Mouse (Mus musculus) neural tube, embryonic 14.5 days (tissue): Measurements from ENCODE around the gene Rgs2. TPM values are rescaled to one million over a fixed set of nuclear protein-coding genes. Genes with fewer than 3 reads are reported as not detected.
A peak's percentile ranks its signal among the peaks of the same experiment; 100 is the strongest.

Experiments
- ATAC-seq: fragments of 200-750 bp; cut with Nextera tagmentation; 2 replicates; pipeline ENCODE4 v1.8.0; 2017; ENCODE audit warnings: low read depth, mild to moderate bottlenecking, moderate TSS enrichment, moderate library complexity
- H3K27ac ChIP-seq: fragments of 300-500 bp; sonication (generic); 2 replicates; pipeline ENCODE4 v1.5.1; 2014; ENCODE audit warnings: low read depth, mild to moderate bottlenecking, control low read depth, low read length, moderate library complexity, mixed read lengths
- H3K27me3 ChIP-seq: fragments of 300-500 bp; sonication (generic); 2 replicates; pipeline ENCODE4 v1.6.1; 2014; ENCODE audit warnings: low read length; ENCODE audit not compliant: control insufficient read depth, insufficient read depth
- H3K36me3 ChIP-seq: fragments of 300-500 bp; sonication (generic); 2 replicates; pipeline ENCODE4 v1.6.1; 2014; ENCODE audit warnings: low read length, mixed read lengths; ENCODE audit not compliant: control insufficient read depth, insufficient read depth
- H3K4me1 ChIP-seq: fragments of 300-500 bp; sonication (generic); 2 replicates; pipeline ENCODE4 v1.6.1; 2014; ENCODE audit warnings: low read length; ENCODE audit not compliant: control insufficient read depth, insufficient read depth
- H3K4me2 ChIP-seq: fragments of 300-500 bp; sonication (generic); 2 replicates; pipeline ENCODE4 v1.6.1; 2014; ENCODE audit warnings: mild to moderate bottlenecking, low read depth, low read length, control low read depth
- H3K4me3 ChIP-seq: fragments of 300-500 bp; sonication (generic); 2 replicates; pipeline ENCODE4 v1.5.1; 2014; ENCODE audit warnings: low read depth, low read length, control low read depth, mixed read lengths
- H3K9ac ChIP-seq: fragments of 300-500 bp; sonication (generic); replicated peaks from 2 replicates; pipeline ENCODE4 v1.6.1; 2014; ENCODE audit warnings: low read depth, mild to moderate bottlenecking, control low read depth, low read length, mixed read lengths
- H3K9me3 ChIP-seq: fragments of 300-500 bp; sonication (generic); 2 replicates; pipeline ENCODE4 v1.6.1; 2016; ENCODE audit warnings: low read length; ENCODE audit not compliant: control insufficient read depth
- WGBS: fragments of 180-500 bp; shearing (Covaris S2); extraction: QIAGEN DNeasy Blood & Tissue Kit; methylation state at CpG from one replicate; pipeline ENCODE4 v1.1.7; 2014; 5-methylcytosine and 5-hydroxymethylcytosine counted together
- polyA plus RNA-seq: library from polyadenylated mRNA; unstranded; fragments of >200 nt; fragmentation: Nextera tagmentation; extraction: Ambion mirVana; gene quantifications from 2 replicates; pipeline ENCODE4 v1.2.1, GENCODE M21; 2014

The Rgs2 gene
- polyA plus RNA-seq, 1 experiment from 2014 or later = 99.3 TPM

DNA sequence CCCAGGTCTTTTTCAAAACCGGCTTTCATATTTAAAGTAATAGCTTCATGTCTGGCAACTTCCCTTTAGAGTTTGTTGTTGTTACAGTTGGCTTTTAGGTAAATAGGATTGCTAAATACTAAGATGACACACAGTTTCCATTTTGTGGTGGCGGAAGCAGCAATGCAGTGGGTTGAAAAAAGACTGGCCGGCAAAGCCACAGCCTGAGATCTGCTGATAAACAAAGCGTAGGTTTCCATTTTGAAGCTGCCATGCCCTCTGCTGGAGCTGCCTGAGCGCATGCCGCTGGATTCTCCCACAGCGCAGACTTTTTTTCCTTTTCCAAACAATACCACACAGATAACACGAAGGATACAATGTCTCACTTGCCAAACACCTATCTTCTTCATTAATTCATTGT, 2.6 kb upstream of the Rgs2 start:
- peaks cover 7% of the 10 kb centered on the region; the same call in 1 of the 2 replicates for H3K36me3 ChIP-seq
- H3K4me3 ChIP-seq = peak overlapping the region; percentile 13; the same call in 1 of the 2 replicates
- H3K27ac ChIP-seq = no peak overlapping the region
- no peaks in the 10 kb centered on the region for H3K27me3 ChIP-seq
- no peak overlapping the region for H3K9ac ChIP-seq
- no peaks in the 10 kb centered on the region for H3K9me3 ChIP-seq
- no peak for ATAC-seq
- peaks cover 6% of the 10 kb centered on the region; the same call in 1 of the 2 replicates for H3K4me1 ChIP-seq
- WGBS = 3% methylated on average over 8 of the region's 8 CpGs
- H3K4me2 ChIP-seq = peak overlapping the region; percentile 41; the same call in 1 of the 2 replicates

DNA sequence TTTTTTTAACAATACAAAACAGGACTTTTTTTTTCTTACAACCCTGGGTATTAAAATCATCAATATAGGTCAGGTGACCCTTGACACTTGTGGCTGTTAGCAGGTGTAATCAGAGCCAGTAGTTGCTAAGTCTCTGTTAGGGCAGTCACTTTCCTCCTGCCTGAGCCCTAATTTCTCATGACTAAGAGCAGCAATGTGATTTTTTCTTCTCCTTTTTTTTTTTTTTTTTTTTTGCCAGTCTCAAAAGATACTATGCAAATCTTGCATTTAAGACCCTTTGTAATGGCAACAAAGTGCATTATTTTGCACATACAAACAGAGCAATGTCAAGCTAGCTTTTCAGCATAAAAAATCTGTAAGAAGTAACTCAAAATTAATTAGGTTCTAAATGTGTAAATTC, 1.7 kb upstream of the Rgs2 start:
- Histone ChIP-seq H3K4me3 (no peak overlapping the region), H3K27me3 (no peaks in the 10 kb centered on the region), H3K36me3 (peaks cover 13% of the 10 kb centered on the region; the same call in 1 of the 2 replicates), H3K9ac (no peak overlapping the region), H3K27ac (no peak overlapping the region), H3K4me2 (no peak overlapping the region), H3K4me1 (peaks cover 6% of the 10 kb centered on the region; the same call in 1 of the 2 replicates), H3K9me3 (no peaks in the 10 kb centered on the region)
- no peak for ATAC-seq

DNA sequence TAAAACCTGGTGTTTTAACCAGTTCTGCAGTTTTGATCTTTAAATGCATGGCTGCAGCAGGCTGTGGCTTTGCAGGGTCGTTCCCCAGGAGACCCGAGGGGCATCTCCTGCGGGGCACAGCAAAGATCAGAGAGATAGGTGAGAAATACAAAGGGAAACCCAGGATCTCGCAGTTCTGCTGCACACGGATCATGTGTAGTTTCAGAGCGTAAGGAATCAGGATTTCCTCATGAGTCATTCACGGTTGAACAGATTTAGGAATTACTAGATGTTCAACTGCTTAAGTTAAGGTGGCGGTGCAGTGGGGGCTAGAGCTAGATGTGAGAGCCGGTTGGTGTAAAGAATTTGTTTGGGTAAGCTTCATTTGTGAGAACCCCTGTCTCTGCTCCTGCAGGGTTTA, 780 bp upstream of the Rgs2 start:
- peak overlapping the region; percentile 74 for H3K4me3 ChIP-seq
- H3K36me3 ChIP-seq = peaks cover 13% of the 10 kb centered on the region; the same call in 1 of the 2 replicates
- H3K9ac ChIP-seq = peak overlapping the region; percentile 84
- H3K9me3 ChIP-seq = no peaks in the 10 kb centered on the region
- 4% methylated on average over 9 of the region's 9 CpGs for WGBS
- peaks cover 6% of the 10 kb centered on the region; the same call in 1 of the 2 replicates for H3K4me1 ChIP-seq
- H3K27me3 ChIP-seq = no peaks in the 10 kb centered on the region
- peak overlapping the region; percentile 85 for H3K27ac ChIP-seq
- H3K4me2 ChIP-seq = peak overlapping the region; percentile 91
- 0 out of 2 replicates have a peak, but pooled peaks have one; percentile 6 for ATAC-seq

DNA sequence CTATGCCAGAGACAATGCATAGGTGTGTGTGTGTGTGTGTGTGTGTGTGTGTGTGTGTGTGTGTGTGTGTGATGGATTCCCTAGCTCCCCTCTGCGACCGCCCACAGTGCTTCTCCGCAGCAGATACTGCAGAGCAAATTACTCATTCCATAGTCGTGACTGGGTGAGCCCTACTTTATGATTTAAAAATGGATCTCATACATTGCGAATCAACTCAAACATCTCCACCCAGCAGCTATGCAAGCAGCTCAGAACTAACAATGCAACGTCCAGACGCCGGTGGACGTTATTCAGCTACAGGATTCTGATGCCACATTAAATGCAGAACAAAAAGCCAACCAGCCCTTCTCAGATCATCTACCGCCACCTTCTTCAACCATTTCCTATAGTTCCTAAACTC, 545 bp downstream of the Rgs2 start:
- peak; percentile 44 for ATAC-seq
- 2% methylated on average over 10 of the region's 10 CpGs for WGBS

DNA sequence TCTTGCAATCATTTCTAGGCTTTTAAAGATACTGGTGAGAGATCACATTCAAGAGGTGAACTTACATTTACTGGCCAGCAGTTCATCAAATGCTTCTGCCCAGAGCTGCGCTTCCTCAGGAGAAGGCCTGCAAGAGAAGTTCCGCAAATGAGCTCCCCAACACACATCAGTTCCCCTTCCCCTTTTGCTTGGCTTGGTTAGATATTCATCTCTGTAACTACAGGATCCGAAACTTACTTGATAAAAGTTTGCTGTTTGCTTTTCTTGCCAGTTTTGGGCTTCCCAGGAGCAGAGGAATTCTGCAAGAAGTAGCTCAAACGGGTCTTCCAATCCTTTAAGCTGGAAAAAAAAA, 1.3 kb downstream of the Rgs2 start:
- no peak overlapping the region for H3K27ac ChIP-seq
- ATAC-seq = no peak
- H3K9ac ChIP-seq = peak overlapping the region; percentile 84
- 62% methylated on average over 4 of the region's 4 CpGs for WGBS
- H3K9me3 ChIP-seq = no peaks in the 10 kb centered on the region
- H3K4me1 ChIP-seq = peaks cover 6% of the 10 kb centered on the region; the same call in 1 of the 2 replicates
- H3K36me3 ChIP-seq = peaks cover 13% of the 10 kb centered on the region; the same call in 1 of the 2 replicates
- peak overlapping the region; percentile 74 for H3K4me3 ChIP-seq
- peak overlapping the region; percentile 91 for H3K4me2 ChIP-seq
- no peaks in the 10 kb centered on the region for H3K27me3 ChIP-seq

More for the DNA sequence above, 545 bp downstream of the Rgs2 start:
- peak overlapping the region; percentile 74 for H3K4me3 ChIP-seq
- H3K27ac ChIP-seq = peak overlapping the region; percentile 85
- peak overlapping the region; percentile 84 for H3K9ac ChIP-seq
- H3K27me3 ChIP-seq = no peaks in the 10 kb centered on the region
- peaks cover 13% of the 10 kb centered on the region; the same call in 1 of the 2 replicates for H3K36me3 ChIP-seq
- no peaks in the 10 kb centered on the region for H3K9me3 ChIP-seq
- peaks cover 6% of the 10 kb centered on the region; the same call in 1 of the 2 replicates for H3K4me1 ChIP-seq
- H3K4me2 ChIP-seq = peak overlapping the region; percentile 91

DNA sequence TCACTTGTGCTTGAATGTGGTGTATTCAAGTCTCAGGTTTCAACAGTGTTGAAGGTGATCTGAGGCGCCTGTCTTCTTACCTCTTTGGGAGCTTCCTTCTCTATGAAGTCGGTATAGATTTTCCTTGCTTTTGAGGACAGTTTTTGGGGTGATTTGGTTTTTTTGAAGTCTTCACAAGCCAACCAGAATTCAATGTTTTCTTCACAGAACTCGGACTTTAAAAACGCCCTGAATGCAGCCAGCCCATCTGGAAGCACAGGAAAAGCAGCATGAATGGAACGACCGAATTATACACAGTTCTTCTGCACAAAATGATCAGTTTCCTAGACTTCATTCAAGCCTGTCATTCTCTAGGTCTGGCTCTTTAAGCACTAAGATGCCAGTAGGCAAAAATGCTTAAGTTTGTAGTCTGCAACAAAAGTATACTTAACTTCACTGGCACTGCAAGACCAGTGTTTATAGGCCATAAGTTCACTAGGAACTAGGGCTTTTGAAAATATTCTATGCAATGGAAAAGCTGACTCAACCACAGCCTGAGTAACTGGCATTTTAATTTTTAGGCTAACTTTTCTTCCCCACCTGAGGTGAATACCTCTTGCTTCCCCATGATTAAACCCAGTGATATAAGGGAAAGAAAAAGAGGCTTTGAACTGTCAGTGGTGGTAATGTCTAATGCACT, 1.8 kb downstream of the Rgs2 start:
- Histone ChIP-seq H3K9me3 (no peaks in the 10 kb centered on the region), H3K27me3 (no peaks in the 10 kb centered on the region), H3K4me2 (peak overlapping the region; percentile 91), H3K4me3 (peak overlapping the region; percentile 74), H3K36me3 (peaks cover 13% of the 10 kb centered on the region; the same call in 1 of the 2 replicates), H3K27ac (no peak overlapping the region), H3K9ac (peak overlapping the region; percentile 84; the same call in 1 of the 2 replicates), H3K4me1 (peaks cover 6% of the 10 kb centered on the region; the same call in 1 of the 2 replicates)
- ATAC-seq = no peak
- 85% methylated on average over 6 of the region's 6 CpGs for WGBS

DNA sequence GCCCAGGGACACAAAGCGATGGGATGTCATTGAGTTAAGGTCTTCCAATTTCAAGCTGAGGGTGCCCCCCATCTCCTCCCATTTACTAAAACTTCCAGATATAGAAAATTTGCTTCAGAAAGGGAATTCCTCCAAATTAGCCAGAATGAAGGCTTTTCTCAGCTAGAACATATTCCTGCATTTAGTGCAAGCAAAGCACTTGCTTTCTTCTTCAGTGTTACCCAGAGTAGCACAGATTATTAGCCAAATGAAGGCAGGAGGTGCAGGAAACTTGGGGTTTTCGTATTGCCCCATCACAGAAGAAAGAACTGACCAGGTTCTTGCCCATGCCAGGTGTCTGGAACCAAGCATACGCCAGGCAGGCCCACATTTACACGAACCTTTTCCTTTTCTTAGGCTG, 3.7 kb downstream of the Rgs2 start:
- peaks cover 13% of the 10 kb centered on the region; the same call in 1 of the 2 replicates for H3K36me3 ChIP-seq
- H3K9ac ChIP-seq = no peak overlapping the region
- WGBS = 92% methylated on average over 4 of the region's 4 CpGs
- peaks cover 6% of the 10 kb centered on the region; the same call in 1 of the 2 replicates for H3K4me1 ChIP-seq
- no peaks in the 10 kb centered on the region for H3K9me3 ChIP-seq
- no peaks in the 10 kb centered on the region for H3K27me3 ChIP-seq
- no peak overlapping the region for H3K4me3 ChIP-seq
- H3K4me2 ChIP-seq = no peak overlapping the region
- ATAC-seq = no peak
- H3K27ac ChIP-seq = no peak overlapping the region

DNA sequence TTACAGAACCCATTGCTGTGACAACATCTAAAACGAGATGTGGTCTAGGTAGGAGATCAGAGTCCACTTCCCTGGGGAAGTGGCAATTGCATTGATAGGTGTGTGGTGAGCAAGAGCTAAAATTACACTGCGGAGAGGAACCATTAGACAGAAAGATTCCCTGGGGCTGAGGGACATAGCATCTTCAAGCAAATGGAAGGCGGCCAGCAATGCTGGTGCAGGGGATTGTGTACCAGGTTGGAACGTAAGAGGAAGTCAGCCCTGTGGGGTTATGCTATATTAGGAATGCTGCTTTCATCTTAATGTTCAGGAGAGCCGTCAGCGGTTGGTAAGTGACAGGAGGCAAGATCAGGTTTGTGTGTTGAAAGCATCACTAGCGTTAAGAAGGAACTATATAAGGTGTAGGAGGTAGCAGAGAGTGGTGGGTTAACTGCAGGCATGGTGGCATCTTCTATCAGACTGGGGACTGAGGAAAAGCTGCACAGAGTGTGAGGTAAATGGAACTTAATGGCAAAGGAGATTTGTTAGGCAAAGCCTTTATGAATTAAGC, 4.5 kb downstream of the Rgs2 start:
- 59% methylated on average over 7 of the region's 7 CpGs for WGBS
- Histone ChIP-seq H3K4me2 (no peak overlapping the region), H3K4me3 (no peak overlapping the region), H3K36me3 (peaks cover 13% of the 10 kb centered on the region; the same call in 1 of the 2 replicates), H3K9me3 (no peaks in the 10 kb centered on the region), H3K27ac (no peak overlapping the region), H3K27me3 (no peaks in the 10 kb centered on the region), H3K9ac (no peak overlapping the region), H3K4me1 (peaks cover 6% of the 10 kb centered on the region; the same call in 1 of the 2 replicates)
- no peak for ATAC-seq

DNA sequence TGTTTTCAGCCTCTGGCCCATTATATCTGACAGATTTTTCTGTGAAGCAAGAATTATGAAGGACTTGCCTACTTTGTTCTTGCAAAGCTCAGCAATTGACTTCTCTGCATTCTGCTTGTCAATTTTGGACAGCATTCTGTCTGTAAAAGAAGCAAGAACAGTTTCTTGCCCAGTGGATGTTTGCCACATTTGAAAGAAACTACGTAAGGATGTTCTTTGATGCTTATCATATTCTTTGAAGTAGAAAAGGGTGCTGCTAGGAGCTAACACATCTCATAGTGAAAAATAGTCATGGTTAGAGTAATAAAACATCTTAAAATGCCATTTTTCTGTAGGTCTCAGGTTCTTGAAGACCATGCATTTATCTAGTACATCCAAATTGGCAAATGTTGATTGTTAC, 10.9 kb downstream of the Rgs2 start:
- Histone ChIP-seq H3K36me3 (no peaks in the 10 kb centered on the region), H3K4me3 (no peak overlapping the region), H3K4me1 (no peaks in the 10 kb centered on the region), H3K9me3 (no peaks in the 10 kb centered on the region), H3K27me3 (no peaks in the 10 kb centered on the region), H3K4me2 (no peak overlapping the region), H3K9ac (no peak overlapping the region), H3K27ac (no peak overlapping the region)
- no peak for ATAC-seq
- 86% methylated on average over 1 of the region's 1 CpGs for WGBS
